Mouse (Mus musculus) CH12.LX (cell line): Measurements from ENCODE around the gene Rasal3. TPM values are rescaled to one million over a fixed set of nuclear protein-coding genes. Genes with fewer than 3 reads are reported as not detected.

ENCODE experiments used
- DNase-seq: peaks from one replicate; pipeline ENCODE4 v3.0.0-alpha.2; 2013; ENCODE audit errors: extremely low read depth
- H3K27ac ChIP-seq: 2 replicates; pipeline ENCODE4 v1.5.1; 2012; ENCODE audit warnings: low read depth, mild to moderate bottlenecking, control low read depth, moderate library complexity; ENCODE audit not compliant: insufficient read depth
- H3K27me3 ChIP-seq: replicated peaks from 2 replicates; pipeline ENCODE3; 2012; ENCODE audit warnings: inconsistent platforms
- H3K36me3 ChIP-seq, 2 experiments: replicated peaks in 1 of 2; 2 replicates each; pipeline versions ENCODE3 to v1.6.1; 2012; ENCODE audit warnings: inconsistent platforms in 1 of 2, low read length in 1 of 2, mild to moderate bottlenecking in 1 of 2, mixed read lengths in 1 of 2, moderate library complexity in 1 of 2; ENCODE audit not compliant: control insufficient read depth in 1 of 2, insufficient read depth in 1 of 2
- H3K4me1 ChIP-seq, 2 experiments: 2 replicates each; pipeline ENCODE4 v1.6.1; 2012; ENCODE audit warnings: inconsistent platforms in 1 of 2, moderate library complexity in 1 of 2; ENCODE audit not compliant: insufficient read depth in 2 of 2, control insufficient read depth in 1 of 2
- H3K4me2 ChIP-seq: 2 replicates; pipeline ENCODE4 v1.6.1; 2012; ENCODE audit warnings: low read depth, mild to moderate bottlenecking, control low read depth; ENCODE audit not compliant: poor library complexity, insufficient read depth, severe bottlenecking
- H3K4me3 ChIP-seq, 3 experiments: fragments of 150-350 bp in 1 of 3; sonication (generic) in 1 of 3; replicated peaks in 1 of 3; 2 replicates each; pipeline versions ENCODE3 to v1.5.1; 2011 to 2012; ENCODE audit warnings: low read depth in 2 of 3, low read length in 2 of 3, mild to moderate bottlenecking in 2 of 3, moderate library complexity in 2 of 3, control low read depth in 1 of 3, improper control_type of control experiment in 1 of 3, inconsistent platforms in 1 of 3, mixed read lengths in 1 of 3; ENCODE audit not compliant: poor library complexity in 1 of 3
- H3K79me2 ChIP-seq: replicated peaks from 2 replicates; pipeline ENCODE4 v1.6.1; 2012; ENCODE audit warnings: mild to moderate bottlenecking, moderate library complexity; ENCODE audit not compliant: control insufficient read depth, poor library complexity, insufficient read depth, severe bottlenecking; ENCODE audit errors: extremely low read depth
- H3K9ac ChIP-seq: 2 replicates; pipeline ENCODE4 v1.6.1; 2012; ENCODE audit warnings: low read depth, mild to moderate bottlenecking, control low read depth, moderate library complexity; ENCODE audit not compliant: insufficient read depth
- H3K9me3 ChIP-seq: replicated peaks from 2 replicates; pipeline ENCODE3; 2012; ENCODE audit warnings: low read length, inconsistent platforms, mixed read lengths
- BHLHE40 ChIP-seq: IDR thresholded peaks from 2 replicates; pipeline ENCODE4 v1.6.1; 2011; ENCODE audit warnings: mild to moderate bottlenecking, low read depth, low read length, improper control_type of control experiment
- CHD1 ChIP-seq: IDR thresholded peaks from 2 replicates; pipeline ENCODE4 v1.6.1; 2012; ENCODE audit warnings: low read depth, low read length, improper control_type of control experiment, inconsistent platforms
- E2F4 ChIP-seq: IDR thresholded peaks from 2 replicates; pipeline ENCODE4 v1.6.1; 2011; ENCODE audit warnings: low read depth, low read length, improper control_type of control experiment; ENCODE audit not compliant: insufficient replicate concordance
- EP300 ChIP-seq: IDR thresholded peaks from 2 replicates; pipeline ENCODE4 v1.6.1; 2011; ENCODE audit warnings: low read length, improper control_type of control experiment
- MAX ChIP-seq: IDR thresholded peaks from 2 replicates; pipeline ENCODE4 v1.6.1; 2011; ENCODE audit warnings: low read length, improper control_type of control experiment
- MEF2A ChIP-seq: IDR thresholded peaks from 2 replicates; pipeline ENCODE4 v1.6.1; 2014; ENCODE audit warnings: low read depth, mild to moderate bottlenecking, inconsistent platforms, low read length, improper control_type of control experiment, borderline replicate concordance
- MXI1 ChIP-seq: IDR thresholded peaks from 2 replicates; pipeline ENCODE4 v1.6.1; 2011; ENCODE audit warnings: mild to moderate bottlenecking, low read depth, low read length, improper control_type of control experiment
- NELFE ChIP-seq: IDR thresholded peaks from 2 replicates; pipeline ENCODE4 v1.6.1; 2011; ENCODE audit warnings: low read depth, low read length, improper control_type of control experiment
- PAX5 ChIP-seq: IDR thresholded peaks from 2 replicates; pipeline ENCODE4 v1.6.1; 2012; ENCODE audit warnings: low read length, inconsistent platforms, mixed read lengths
- POLR2AphosphoS2 ChIP-seq: IDR thresholded peaks from 2 replicates; pipeline ENCODE4 v1.6.1; 2011; ENCODE audit warnings: low read depth, low read length, improper control_type of control experiment
- SMC3 ChIP-seq: IDR thresholded peaks from 2 replicates; pipeline ENCODE4 v1.6.1; 2011; ENCODE audit warnings: low read depth, low read length, improper control_type of control experiment
- UBTF ChIP-seq: IDR thresholded peaks from 2 replicates; pipeline ENCODE4 v1.6.1; 2012; ENCODE audit warnings: low read depth, mild to moderate bottlenecking, inconsistent platforms, low read length, improper control_type of control experiment, moderate library complexity
- USF2 ChIP-seq: conservative IDR thresholded peaks from 2 replicates; pipeline ENCODE4 v1.6.1; 2011; ENCODE audit warnings: low read depth, low read length, improper control_type of control experiment
- ZMIZ1 ChIP-seq: IDR thresholded peaks from 2 replicates; pipeline ENCODE4 v1.6.1; 2012; ENCODE audit warnings: low read depth, mild to moderate bottlenecking, inconsistent platforms, low read length, improper control_type of control experiment
- dilution Hi-C: fragments of 300-500 bp; cut with MboI; formaldehyde crosslinking; loops from 2 replicates; pipeline ENCODE4 v1.14.3; 2020; ENCODE audit warnings: low sequenced_read_pairs; ENCODE audit not compliant: extremely low pct_unique_long_range_greater_than_20kb, extremely low pct_ligation_motif_present
- in situ Hi-C: fragments of 300-500 bp; cut with MboI; formaldehyde crosslinking; loops from 3 replicates; pipeline ENCODE4 v1.14.3; 2019; ENCODE audit warnings: low sequenced_read_pairs, low pct_ligation_motif_present, low pct_unique_long_range_greater_than_20kb, mixed read lengths
- polyA plus RNA-seq: library from polyadenylated mRNA; unstranded; fragments of >175 nt; gene quantifications from 2 replicates; pipeline ENCODE4 v1.2.1, GENCODE M21; 2012; ENCODE audit warnings: low read depth; ENCODE audit not compliant: insufficient read length
- total RNA-seq, 2 experiments: library from RNA; depleted of rRNA; stranded (reverse); fragments of 300-350 nt in 1 of 2; fragments of >200 nt in 1 of 2; gene quantifications; 2 replicates each; pipeline ENCODE4 v1.2.3; 2012 to 2014

Gene Rasal3
- total and polyA plus RNA-seq, 3 experiments, result 18.1 to 83.2 (median 27.5) TPM

DNA sequence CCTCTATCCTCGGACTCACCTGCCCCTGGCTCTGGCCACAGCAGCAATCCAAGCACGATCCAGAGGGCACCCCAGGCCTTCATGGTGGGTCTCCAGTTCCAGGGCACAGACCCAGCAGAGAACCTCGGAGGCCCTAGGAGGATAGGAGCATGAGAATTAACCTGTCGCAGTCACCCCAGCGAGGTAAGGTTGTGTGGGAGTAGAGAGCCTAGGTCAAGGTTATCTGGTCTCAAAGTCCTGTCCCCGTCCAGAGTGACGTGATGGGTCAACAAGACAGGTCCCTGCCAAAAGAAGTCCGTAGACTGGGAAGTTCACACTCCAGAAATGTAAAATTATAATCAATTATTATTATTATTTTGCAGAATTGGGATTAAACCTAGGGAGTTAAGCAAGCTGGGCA is 17.4 kb upstream of the Rasal3 start:
- H3K9me3 ChIP-seq, result no peaks in the 10 kb centered on the region
- in situ Hi-C loops, result no loop called here
- H3K27ac ChIP-seq, result no peak overlapping the region
- H3K4me3 ChIP-seq, result no peak overlapping the region
- no peak overlapping the region for H3K4me2 ChIP-seq
- H3K79me2 ChIP-seq, result no peaks in the 10 kb centered on the region
- no peak for DNase-seq
- peaks cover 16 to 33% of the 10 kb centered on the region in 2 experiments for H3K4me1 ChIP-seq
- dilution Hi-C loops, result no loop called here
- no peaks in the 10 kb centered on the region for H3K27me3 ChIP-seq
- TF ChIP-seq MEF2A (no peak), POLR2AphosphoS2 (no peak)
- TF ChIP-seq, all 38 proteins: peak for 0
- Histone ChIP-seq H3K36me3 (peaks cover 0 to 23% of the 10 kb centered on the region in 2 experiments), H3K9ac (no peak overlapping the region)

DNA sequence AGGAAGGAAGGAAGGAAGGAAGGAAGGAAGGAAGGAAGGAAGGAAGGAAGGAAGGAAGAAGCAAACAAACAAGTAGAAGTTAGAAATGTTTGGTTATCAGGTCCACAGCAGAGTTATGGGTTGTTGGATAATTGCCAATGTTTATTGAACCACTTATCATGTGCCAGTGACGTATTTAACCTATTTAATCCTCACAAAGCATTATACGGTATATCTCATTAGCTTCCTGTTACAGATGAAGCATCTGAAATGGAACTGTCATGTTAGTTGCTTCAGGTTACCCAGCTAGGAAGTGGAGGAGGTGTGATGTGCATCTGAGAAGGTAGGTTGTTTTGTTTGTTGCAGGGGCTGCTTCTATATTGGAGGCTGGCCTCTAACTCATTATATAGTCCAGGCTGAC is 16.6 kb upstream of the Rasal3 start:
- dilution Hi-C loops, result no loop called here
- in situ Hi-C loops, result no loop called here
- TF ChIP-seq CHD1 (no peak), SMC3 (no peak), UBTF (no peak), MAX (no peak), E2F4 (no peak), USF2 (no peak), PAX5 (no peak), BHLHE40 (no peak), POLR2AphosphoS2 (no peak), NELFE (no peak), ZMIZ1 (no peak), EP300 (no peak)
- TF ChIP-seq, all 38 proteins: peak for 0

DNA sequence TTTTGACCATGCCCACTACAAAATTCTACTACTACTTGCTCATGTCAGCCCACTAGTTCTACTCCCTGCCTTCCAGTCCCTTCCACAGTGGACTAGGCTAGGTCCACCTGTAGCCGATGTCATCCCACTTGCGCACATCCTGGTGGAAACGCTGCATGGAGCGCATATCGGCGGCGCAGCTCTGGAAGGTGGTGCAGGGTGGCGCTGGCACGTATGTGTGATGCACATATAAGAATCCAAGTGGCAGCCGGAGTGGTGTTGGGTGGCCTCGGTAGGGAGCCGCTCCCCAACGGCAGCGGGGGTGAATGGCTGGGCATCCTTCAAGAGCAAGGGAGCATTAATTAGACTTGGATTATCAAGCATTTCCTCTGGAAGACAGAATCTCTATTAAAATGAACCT is 13.4 kb upstream of the Rasal3 start:
- H3K4me1 ChIP-seq, result peaks cover 0 to 10% of the 10 kb centered on the region in 2 experiments; a peak in 2 of 4 replicates
- no peaks in the 10 kb centered on the region for H3K9me3 ChIP-seq
- peaks cover 0 to 52% of the 10 kb centered on the region in 2 experiments for H3K36me3 ChIP-seq
- no peaks in the 10 kb centered on the region for H3K27me3 ChIP-seq
- no peak overlapping the region for H3K4me2 ChIP-seq
- in situ Hi-C loops, result no loop called here
- TF ChIP-seq MXI1, result no peak
- H3K79me2 ChIP-seq, result no peaks in the 10 kb centered on the region
- no peak overlapping the region for H3K4me3 ChIP-seq
- no peak overlapping the region for H3K9ac ChIP-seq
- dilution Hi-C loops, result no loop called here
- no peak overlapping the region for H3K27ac ChIP-seq
- DNase-seq, result no peak

More for the DNA sequence above, 16.6 kb upstream of the Rasal3 start:
- Histone ChIP-seq H3K4me3 (no peak overlapping the region), H3K27ac (no peak overlapping the region), H3K9me3 (no peaks in the 10 kb centered on the region), H3K79me2 (no peaks in the 10 kb centered on the region), H3K27me3 (no peaks in the 10 kb centered on the region), H3K4me1 (peaks cover 11 to 26% of the 10 kb centered on the region in 2 experiments), H3K9ac (no peak overlapping the region), H3K4me2 (no peak overlapping the region), H3K36me3 (peaks cover 0 to 30% of the 10 kb centered on the region in 2 experiments)
- no peak for DNase-seq
